Mouse (Mus musculus): ENCODE data around the gene Olfr948.

Olfr948 gene

DNA sequence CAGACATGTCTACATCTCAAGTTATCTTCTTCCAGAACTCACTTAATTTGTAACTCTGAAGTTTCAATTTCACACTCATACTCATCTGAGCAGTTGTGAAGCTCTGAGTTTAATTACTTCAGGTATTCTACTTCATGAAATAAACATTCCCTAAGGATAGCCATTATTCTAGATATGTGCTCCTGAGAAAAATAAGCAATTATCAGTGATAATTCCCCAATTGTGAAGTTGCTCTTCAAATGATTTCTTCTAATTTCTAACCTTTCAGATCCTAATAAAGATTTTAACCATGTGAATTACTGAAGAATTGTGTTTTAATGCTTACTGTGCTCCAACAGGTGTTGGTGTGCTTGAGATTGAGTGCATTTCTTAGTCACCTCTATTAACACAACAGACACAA lies at the start of gene Olfr948:
TSS of gene Olfr948 (minus strand) at position 101 of the 400 bp plus-strand sequence.
- DNase-seq (ENCODE audit: low read depth, low spot score), result no peak

GRCm38 (mm10) chr9:39287136-39287535 lies 38.7 kb downstream of the Olfr948 start:
- no peak for DNase-seq (ENCODE audit: low read depth, low spot score)

GRCm38 (mm10) chr9:39276718-39277117 lies 49.1 kb downstream of the Olfr948 start, which contains the start of gene Olfr945:
Olfr945 (minus strand) TSS chr9:39276818.
- DNase-seq (ENCODE audit: low read depth, low spot score), result no peak
